Mouse (Mus musculus) stomach, postnatal 0 days (tissue): ENCODE results near the gene Plin2.

Experiments used
- CTCF ChIP-seq: IDR thresholded peaks from 2 replicates; pipeline ENCODE4 v1.5.1; 2016; ENCODE audit warnings: antibody characterized with exemption, low read depth, mild to moderate bottlenecking, moderate library complexity
- EP300 ChIP-seq: optimal IDR thresholded peaks from 2 replicates; pipeline ENCODE3; 2016; ENCODE audit warnings: antibody characterized with exemption

DNA sequence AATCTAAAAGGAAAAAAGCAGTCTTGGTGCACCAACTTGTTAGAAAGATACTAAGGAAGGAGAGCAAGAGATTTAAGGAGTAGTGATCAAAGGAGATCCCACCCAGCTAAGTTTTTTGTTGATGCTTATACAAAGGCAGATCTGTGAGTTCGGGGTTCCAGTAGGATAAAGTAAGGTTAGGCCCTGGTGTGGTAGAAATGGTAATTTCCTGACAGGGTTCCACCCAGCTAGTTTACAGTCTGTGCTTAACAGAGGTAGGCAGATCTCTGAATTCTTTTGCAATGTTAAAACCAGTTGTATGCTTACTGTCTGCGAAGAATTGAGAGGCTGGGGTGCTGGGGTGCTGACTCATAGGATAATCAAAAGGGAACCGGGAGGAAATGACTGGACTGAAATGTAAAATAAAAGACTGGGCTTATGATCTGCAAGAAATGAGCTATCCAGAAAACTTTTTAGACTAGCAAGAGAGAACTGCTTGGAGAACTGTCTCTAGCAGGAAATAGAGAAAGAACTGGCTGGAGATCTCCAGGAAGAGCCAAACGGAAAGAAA is 40.9 kb upstream of the Plin2 start:
- TF ChIP-seq CTCF, result no peak
- no peak for TF ChIP-seq EP300
